Comparison of ENCODE assay signal across 9 mouse cellular contexts in genomic region chr4:136907033-136907432, GRCm38 (mm10). TPM values are rescaled to one million over a fixed set of nuclear protein-coding genes. Genes with fewer than 3 reads are reported as not detected.
DNase-seq lines count a peak whose midpoint lies in the region; ATAC-seq and TF ChIP-seq lines count a peak whose summit lies in the region.
"Had no signal": no experiment of that assay in that cellular context is flagged by ENCODE, and none has a peak within 500 bp of the region (broad histone marks: within the 10 kb centered on the region; RNA-seq: fewer than 3 reads in every experiment).

No protein-coding gene starts in this region.

- no peak overlapping the region for H3K9ac ChIP-seq in midbrain, embryonic 11.5 days (ENCODE audit: low read length)
- no peak overlapping the region for H3K9ac ChIP-seq in midbrain, embryonic 15.5 days
- no peak overlapping the region for H3K9ac ChIP-seq in embryonic facial prominence, embryonic 11.5 days (replicated peaks; ENCODE audit: low read length)
- H3K9ac ChIP-seq in liver, embryonic 14.5 days (replicated peaks), result no peak overlapping the region

- H3K27ac ChIP-seq in cerebellum, adult 2 months (ENCODE audit: insufficient read depth, low read length), result no peak overlapping the region
- no peak overlapping the region for H3K27ac ChIP-seq in midbrain, embryonic 11.5 days (ENCODE audit: low read depth, low read length)
- H3K27ac ChIP-seq in midbrain, embryonic 15.5 days, result no peak overlapping the region
- H3K27ac ChIP-seq in embryonic facial prominence, embryonic 11.5 days (replicated peaks; ENCODE audit: low read depth, low read length), result no peak overlapping the region
- no peak overlapping the region for H3K27ac ChIP-seq in liver, embryonic 14.5 days

- TF ChIP-seq CTCF in cerebellum, adult 2 months (IDR thresholded peaks at IDR 0.05; ENCODE audit: borderline replicate concordance, insufficient read depth, low read depth, low read length), result peak; percentile 72
- peak; percentile 82 for TF ChIP-seq CTCF in liver, embryonic 14.5 days (IDR thresholded peaks at IDR 0.05; ENCODE audit: low read depth)

- TF ChIP-seq POLR2A in cerebellum, adult 2 months (IDR thresholded peaks at IDR 0.05; ENCODE audit: borderline replicate concordance, insufficient read depth, low read length), result no peak

- no peak for TF ChIP-seq EP300 in liver, embryonic 14.5 days (IDR thresholded peaks at IDR 0.05; ENCODE audit: low read depth)

- intact Hi-C loops in left cerebral cortex, postnatal 36 days (cut with DNase I), result no loop called here

- H3K9me3 ChIP-seq in midbrain, embryonic 11.5 days (ENCODE audit: control insufficient read depth, low read length), result no peaks in the 10 kb centered on the region
- H3K9me3 ChIP-seq in midbrain, embryonic 15.5 days, result no peaks in the 10 kb centered on the region
- H3K9me3 ChIP-seq in embryonic facial prominence, embryonic 11.5 days (replicated peaks; ENCODE audit: control insufficient read depth, low read length), result no peaks in the 10 kb centered on the region
- H3K9me3 ChIP-seq in liver, embryonic 14.5 days (ENCODE audit: control insufficient read depth, low read length), result no peaks in the 10 kb centered on the region

- 21% methylated on average over 7 of the region's 7 CpGs for WGBS in cerebellum, adult 2 months
- 13% methylated on average over 7 of the region's 7 CpGs for WGBS in midbrain, embryonic 11.5 days
- 13% methylated on average over 7 of the region's 7 CpGs for WGBS in midbrain, embryonic 15.5 days
- WGBS in embryonic facial prominence, embryonic 11.5 days, result 15% methylated on average over 7 of the region's 7 CpGs
- WGBS in liver, embryonic 14.5 days (ENCODE audit: insufficient replicate concordance), result 13% methylated on average over 7 of the region's 7 CpGs

- ATAC-seq in cerebellum, adult (ENCODE audit: insufficient number of reproducible peaks, low FRiP score, low TSS enrichment), result no peak
- ATAC-seq in midbrain, embryonic 11.5 days (ENCODE audit: low FRiP score), result no peak
- no peak for ATAC-seq in midbrain, embryonic 15.5 days (replicated peaks)
- no peak for ATAC-seq in embryonic facial prominence, embryonic 11.5 days (replicated peaks; ENCODE audit: insufficient number of reproducible peaks, low FRiP score, low TSS enrichment, low read depth)
- ATAC-seq in liver, embryonic 14.5 days (ENCODE audit: insufficient read depth), result no peak

- DNase-seq in cerebellum, adult 2 months, result no peak
- DNase-seq in midbrain, embryonic 11.5 days (ENCODE audit: low spot score, missing footprints), result peak; percentile 95
- peak; percentile 90 for DNase-seq in embryonic facial prominence, embryonic 11.5 days (ENCODE audit: low spot score)
- DNase-seq in liver, embryonic 14.5 days (ENCODE audit: low read depth in 3 of 3, low spot score in 3 of 3), result peak; percentile 26 to 40 (median 29)
- DNase-seq in thymus, postnatal 0 days (ENCODE audit: low spot score), result peak; percentile 66
- no peak for DNase-seq in left cerebral cortex, postnatal 36 days (ENCODE audit: low spot score in 2 of 2)

- H3K4me2 ChIP-seq in midbrain, embryonic 11.5 days, result no peak overlapping the region
- no peak overlapping the region for H3K4me2 ChIP-seq in midbrain, embryonic 15.5 days
- H3K4me2 ChIP-seq in embryonic facial prominence, embryonic 11.5 days (ENCODE audit: low read depth, low read length), result no peak overlapping the region
- H3K4me2 ChIP-seq in liver, embryonic 14.5 days (ENCODE audit: low read depth), result no peak overlapping the region

- H3K4me1 ChIP-seq in cerebellum, adult 2 months (ENCODE audit: control insufficient read depth, insufficient read depth, low read length), result no peaks in the 10 kb centered on the region
- peaks cover 18% of the 10 kb centered on the region for H3K4me1 ChIP-seq in midbrain, embryonic 11.5 days (ENCODE audit: control insufficient read depth, insufficient read depth, low read length)
- peaks cover 28% of the 10 kb centered on the region for H3K4me1 ChIP-seq in midbrain, embryonic 15.5 days
- H3K4me1 ChIP-seq in embryonic facial prominence, embryonic 11.5 days (ENCODE audit: control insufficient read depth, insufficient read depth, low read length), result no peaks in the 10 kb centered on the region
- H3K4me1 ChIP-seq in liver, embryonic 14.5 days (replicated peaks; ENCODE audit: control insufficient read depth in 2 of 2, insufficient read depth in 2 of 2, low read length in 1 of 2), result no peaks in the 10 kb centered on the region

- no peak overlapping the region for H3K4me3 ChIP-seq in cerebellum, adult 2 months (replicated peaks; ENCODE audit: insufficient read depth, low read depth, low read length)
- no peak overlapping the region for H3K4me3 ChIP-seq in midbrain, embryonic 11.5 days (ENCODE audit: low read depth, low read length)
- no peak overlapping the region for H3K4me3 ChIP-seq in midbrain, embryonic 15.5 days
- H3K4me3 ChIP-seq in embryonic facial prominence, embryonic 11.5 days (ENCODE audit: low read depth, low read length), result no peak overlapping the region
- no peak overlapping the region for H3K4me3 ChIP-seq in liver, embryonic 14.5 days (ENCODE audit: insufficient read depth in 1 of 2, low read depth in 2 of 2, low read length in 2 of 2)

- H3K27me3 ChIP-seq in cerebellum, adult 2 months (ENCODE audit: control insufficient read depth, insufficient read depth, low read length), result no peaks in the 10 kb centered on the region
- H3K27me3 ChIP-seq in midbrain, embryonic 11.5 days (ENCODE audit: control insufficient read depth, insufficient read depth, low read length), result peaks cover 35% of the 10 kb centered on the region
- peaks cover 36% of the 10 kb centered on the region for H3K27me3 ChIP-seq in midbrain, embryonic 15.5 days (replicated peaks)
- H3K27me3 ChIP-seq in embryonic facial prominence, embryonic 11.5 days (ENCODE audit: control insufficient read depth, insufficient read depth, low read length), result peaks cover 28% of the 10 kb centered on the region
- H3K27me3 ChIP-seq in liver, embryonic 14.5 days (ENCODE audit: control insufficient read depth, insufficient read depth, low read length), result peaks cover 21% of the 10 kb centered on the region

- no peaks in the 10 kb centered on the region for H3K36me3 ChIP-seq in midbrain, embryonic 11.5 days (ENCODE audit: control insufficient read depth, insufficient read depth, low read length)
- no peaks in the 10 kb centered on the region for H3K36me3 ChIP-seq in midbrain, embryonic 15.5 days (replicated peaks)
- H3K36me3 ChIP-seq in embryonic facial prominence, embryonic 11.5 days (replicated peaks; ENCODE audit: control insufficient read depth, insufficient read depth, low read depth, low read length), result no peaks in the 10 kb centered on the region
- H3K36me3 ChIP-seq in liver, embryonic 14.5 days (replicated peaks; ENCODE audit: control insufficient read depth, insufficient read depth, low read depth), result no peaks in the 10 kb centered on the region

RNA-seq across cellular contexts. Expression of gene C1qa, which starts 8.4 kb away (rescaled TPM):
- polyA plus RNA-seq in cerebellum, adult 2 months (2012; rRNA removed), result 30.2 and 34.0 TPM in 2 replicates
- polyA plus RNA-seq in midbrain, embryonic 11.5 days (2014; fragmentation: Nextera tagmentation; extraction: Ambion mirVana), result 14.3 and 15.3 TPM in 2 replicates
- 25.1 and 33.3 TPM in 2 replicates for polyA plus RNA-seq in midbrain, embryonic 15.5 days (2015; fragmentation: Nextera tagmentation; extraction: Ambion mirVana)
- 15.2 and 16.2 TPM in 2 replicates for polyA plus RNA-seq in embryonic facial prominence, embryonic 11.5 days (2014; fragmentation: Nextera tagmentation; extraction: Ambion mirVana)
- 23.8 and 26.4 TPM in 2 replicates for polyA plus RNA-seq in liver, embryonic 14.5 days (2012; rRNA removed)
- 40.9 and 41.0 TPM in 2 replicates for polyA plus RNA-seq in liver, embryonic 14.5 days (2014; fragmentation: Nextera tagmentation; extraction: Ambion mirVana)
- polyA plus RNA-seq in thymus, postnatal 0 days (2015; fragmentation: Nextera tagmentation; extraction: Ambion mirVana), result 98.7 and 110 TPM in 2 replicates
- 10 to 100 TPM; 49.6 to 50.7 TPM for total RNA-seq in left cerebral cortex, postnatal 36 days (2021)

RNA-seq across cellular contexts. Expression of gene C1qc, which starts 14.2 kb away (rescaled TPM):
- 26.6 and 28.6 TPM in 2 replicates for polyA plus RNA-seq in cerebellum, adult 2 months (2012; rRNA removed)
- 17.7 and 18.9 TPM in 2 replicates for polyA plus RNA-seq in midbrain, embryonic 11.5 days (2014; fragmentation: Nextera tagmentation; extraction: Ambion mirVana)
- 21.7 and 28.4 TPM in 2 replicates for polyA plus RNA-seq in midbrain, embryonic 15.5 days (2015; fragmentation: Nextera tagmentation; extraction: Ambion mirVana)
- polyA plus RNA-seq in embryonic facial prominence, embryonic 11.5 days (2014; fragmentation: Nextera tagmentation; extraction: Ambion mirVana), result 14.5 and 16.7 TPM in 2 replicates
- 34.1 and 37.4 TPM in 2 replicates for polyA plus RNA-seq in liver, embryonic 14.5 days (2012; rRNA removed)
- 46.5 and 50.2 TPM in 2 replicates for polyA plus RNA-seq in liver, embryonic 14.5 days (2014; fragmentation: Nextera tagmentation; extraction: Ambion mirVana)
- polyA plus RNA-seq in thymus, postnatal 0 days (2015; fragmentation: Nextera tagmentation; extraction: Ambion mirVana), result 75.3 and 77.9 TPM in 2 replicates
- total RNA-seq in left cerebral cortex, postnatal 36 days (2021), result 10 to 100 TPM; 40.6 to 47.2 TPM

RNA-seq across cellular contexts. Expression of gene C1qb, which starts 21.0 kb away (rescaled TPM):
- polyA plus RNA-seq in cerebellum, adult 2 months (2012; rRNA removed), result 41.8 and 46.8 TPM in 2 replicates
- polyA plus RNA-seq in midbrain, embryonic 11.5 days (2014; fragmentation: Nextera tagmentation; extraction: Ambion mirVana), result 31.5 and 34.7 TPM in 2 replicates
- 39.7 and 49.0 TPM in 2 replicates for polyA plus RNA-seq in midbrain, embryonic 15.5 days (2015; fragmentation: Nextera tagmentation; extraction: Ambion mirVana)
- 28.9 and 31.9 TPM in 2 replicates for polyA plus RNA-seq in embryonic facial prominence, embryonic 11.5 days (2014; fragmentation: Nextera tagmentation; extraction: Ambion mirVana)
- polyA plus RNA-seq in liver, embryonic 14.5 days (2012; rRNA removed), result 57.9 and 67.0 TPM in 2 replicates
- polyA plus RNA-seq in liver, embryonic 14.5 days (2014; fragmentation: Nextera tagmentation; extraction: Ambion mirVana), result 96.9 and 100 TPM in 2 replicates
- 124 and 132 TPM in 2 replicates for polyA plus RNA-seq in thymus, postnatal 0 days (2015; fragmentation: Nextera tagmentation; extraction: Ambion mirVana)
- 10 to 100 TPM; 55.7 to 58.1 TPM for total RNA-seq in left cerebral cortex, postnatal 36 days (2021)

RNA-seq across cellular contexts. Expression of gene Epha8, which starts 49.6 kb away (rescaled TPM):
- polyA plus RNA-seq in cerebellum, adult 2 months (2012; rRNA removed), result 44.5 and 51.9 TPM in 2 replicates
- 4.1 and 5.0 TPM in 2 replicates for polyA plus RNA-seq in midbrain, embryonic 11.5 days (2014; fragmentation: Nextera tagmentation; extraction: Ambion mirVana)
- 20.5 and 23.1 TPM in 2 replicates for polyA plus RNA-seq in midbrain, embryonic 15.5 days (2015; fragmentation: Nextera tagmentation; extraction: Ambion mirVana)
- 0.64 and 0.65 TPM in 2 replicates for polyA plus RNA-seq in embryonic facial prominence, embryonic 11.5 days (2014; fragmentation: Nextera tagmentation; extraction: Ambion mirVana)
- 0.25 and 0.28 TPM in 2 replicates for polyA plus RNA-seq in liver, embryonic 14.5 days (2012; rRNA removed)
- polyA plus RNA-seq in liver, embryonic 14.5 days (2014; fragmentation: Nextera tagmentation; extraction: Ambion mirVana), result 0.04 and 0.08 TPM in 2 replicates
- 0.08 TPM in 2 replicates for polyA plus RNA-seq in thymus, postnatal 0 days (2015; fragmentation: Nextera tagmentation; extraction: Ambion mirVana)
- 1 to 10 TPM; 4.7 to 5.5 TPM for total RNA-seq in left cerebral cortex, postnatal 36 days (2021)
- polyA plus RNA-seq: heart, embryonic 14.5 days had no signal

Comparison
In these comparisons a context has a peak if more than half of its experiments do, and no peak if none do; other contexts are left out.
1. DNase-seq: peak in midbrain, embryonic 11.5 days (single experiment), embryonic facial prominence, embryonic 11.5 days (single experiment), liver, embryonic 14.5 days (3 of 3) and thymus, postnatal 0 days (single experiment); none in cerebellum, adult 2 months (0 of 2) and left cerebral cortex, postnatal 36 days (0 of 2).